Comparison of ENCODE assay signal across 8 mouse cellular contexts in the genomic region with DNA sequence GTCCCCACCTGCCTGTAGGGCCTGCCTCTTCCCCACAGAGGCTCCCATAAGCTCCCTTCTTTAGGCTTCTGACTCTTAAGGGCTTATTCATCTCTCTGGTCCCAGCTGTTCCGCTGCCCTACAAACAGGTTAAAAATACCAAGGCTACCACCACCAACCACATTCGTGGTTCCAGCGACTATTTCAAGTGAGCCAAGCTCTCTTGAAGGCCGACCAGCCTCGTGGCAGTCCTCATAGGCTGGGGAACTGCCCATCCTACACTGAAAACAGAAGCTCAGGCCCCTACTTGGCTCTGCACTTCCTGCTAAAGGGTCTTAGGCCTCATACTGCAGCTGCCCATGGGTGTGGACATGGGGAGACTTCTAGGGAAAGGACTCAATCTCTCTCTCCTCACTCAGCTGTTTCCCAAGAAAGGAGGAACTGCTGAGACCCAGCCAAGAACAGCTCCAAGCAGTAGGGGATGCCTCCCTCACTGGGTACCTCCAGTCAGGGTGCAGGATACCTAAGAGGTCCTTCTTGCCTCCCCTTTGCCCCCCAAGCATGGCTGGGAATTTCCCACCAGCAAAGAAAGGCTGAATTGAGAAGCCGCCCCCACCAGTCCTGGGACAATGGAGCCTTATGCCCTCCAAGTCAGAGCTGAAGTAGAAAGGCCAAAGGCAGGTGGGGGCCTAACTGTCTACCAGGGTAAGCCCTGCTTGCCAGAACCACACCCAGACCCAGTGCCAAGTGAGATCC. TPM values are rescaled to one million over a fixed set of nuclear protein-coding genes. Genes with fewer than 3 reads are reported as not detected.
A peak's percentile ranks its signal among the peaks of the same experiment; 100 is the strongest.
DNase-seq lines count a peak whose midpoint lies in the region; ATAC-seq and TF ChIP-seq lines count a peak whose summit lies in the region.

No protein-coding gene starts in this region.

- 72% methylated on average over 6 of the region's 6 CpGs for WGBS in embryonic facial prominence, embryonic 15.5 days
- 64% methylated on average over 6 of the region's 6 CpGs for WGBS in midbrain, postnatal 0 days

- peaks cover 66% of the 10 kb centered on the region for H3K4me1 ChIP-seq in embryonic facial prominence, embryonic 15.5 days
- H3K4me1 ChIP-seq in midbrain, postnatal 0 days (ENCODE audit: insufficient read depth, low read length): peaks cover 9% of the 10 kb centered on the region

- no peaks in the 10 kb centered on the region for H3K9me3 ChIP-seq in embryonic facial prominence, embryonic 15.5 days (replicated peaks)
- no peaks in the 10 kb centered on the region for H3K9me3 ChIP-seq in midbrain, postnatal 0 days (ENCODE audit: low read length)

- no peaks in the 10 kb centered on the region for H3K27me3 ChIP-seq in embryonic facial prominence, embryonic 15.5 days
- no peaks in the 10 kb centered on the region for H3K27me3 ChIP-seq in midbrain, postnatal 0 days (ENCODE audit: insufficient read depth, low read length)

- H3K9ac ChIP-seq in embryonic facial prominence, embryonic 15.5 days: peak overlapping the region; percentile 37; the same call in 1 of the 2 replicates
- H3K9ac ChIP-seq in midbrain, postnatal 0 days (replicated peaks; ENCODE audit: low read length, poor library complexity, severe bottlenecking): peak overlapping the region; percentile 62

- intact Hi-C loops in left cerebral cortex, adult 2 months (cut with DNase I): loop anchor here (1.0 kb wide), 2 partner anchors 23 to 24 kb away; a partner anchor contains a TSS
- intact Hi-C loops in left cerebral cortex, postnatal 10 days (cut with DNase I): no loop called here

- peaks cover 30% of the 10 kb centered on the region for H3K36me3 ChIP-seq in embryonic facial prominence, embryonic 15.5 days
- H3K36me3 ChIP-seq in midbrain, postnatal 0 days (ENCODE audit: insufficient read depth, low read length): peaks cover 24% of the 10 kb centered on the region

- H3K4me3 ChIP-seq in left cerebral cortex, adult 2 months: peak overlapping the region; percentile 51; the same call in 1 of the 2 replicates
- H3K4me3 ChIP-seq in embryonic facial prominence, embryonic 15.5 days (replicated peaks): peak overlapping the region; percentile 42; the same call in 1 of the 2 replicates
- H3K4me3 ChIP-seq in midbrain, postnatal 0 days (ENCODE audit: low read depth, low read length): no peak overlapping the region

- no peak for DNase-seq in left cerebral cortex, adult 2 months (ENCODE audit: extremely low spot score in 1 of 2, low spot score in 2 of 2)
- no peak for DNase-seq in left cerebral cortex, postnatal 10 days (ENCODE audit: extremely low spot score in 1 of 2, low spot score in 2 of 2)
- peak; percentile 25 for DNase-seq in induced T-regulatory cell, adult 2 months (ENCODE audit: low read depth)
- no peak for DNase-seq in midbrain, postnatal 0 days (ENCODE audit: low spot score)
- no peak for DNase-seq in thymus, postnatal 36 days
- no peak for DNase-seq in MN1 (ENCODE audit: low spot score)

- ATAC-seq in embryonic facial prominence, embryonic 15.5 days (ENCODE audit: insufficient number of reproducible peaks, low FRiP score, low TSS enrichment, low read depth): no peak
- no peak for ATAC-seq in midbrain, postnatal 0 days (ENCODE audit: low FRiP score)
- ATAC-seq in inflammation-experienced regulatory T-cells, adult 6 months: no peak

- peak overlapping the region; percentile 75 for H3K4me2 ChIP-seq in embryonic facial prominence, embryonic 15.5 days (replicated peaks)
- peak overlapping the region; percentile 56 for H3K4me2 ChIP-seq in midbrain, postnatal 0 days (ENCODE audit: low read depth, low read length, poor library complexity, severe bottlenecking)

- peak overlapping the region; percentile 100 for H3K27ac ChIP-seq in left cerebral cortex, adult 2 months
- H3K27ac ChIP-seq in embryonic facial prominence, embryonic 15.5 days (replicated peaks): peak overlapping the region; percentile 95
- H3K27ac ChIP-seq in midbrain, postnatal 0 days (ENCODE audit: low read depth, low read length): peak overlapping the region; percentile 97

- TF ChIP-seq CTCF in left cerebral cortex, adult 2 months (IDR thresholded peaks at IDR 0.05): no peak
- no peak for TF ChIP-seq CTCF in midbrain, postnatal 0 days (IDR thresholded peaks at IDR 0.05)

RNA-seq across cellular contexts. Expression of a gene that starts 2.6 kb away (rescaled TPM):
- 1 to 10 TPM; 3.3 to 4.1 TPM for total RNA-seq in left cerebral cortex, adult 2 months (2021)
- total RNA-seq in left cerebral cortex, postnatal 10 days (2021): 1 to 10 TPM; 2.7 to 2.9 TPM
- 21.2 and 22.7 TPM in 2 replicates for polyA plus RNA-seq in embryonic facial prominence, embryonic 15.5 days (2015; fragmentation: Nextera tagmentation; extraction: Ambion mirVana)
- total RNA-seq in midbrain, postnatal 0 days (2014; rRNA removed): 5.7 and 16.7 TPM in 2 replicates
- polyA plus RNA-seq in midbrain, postnatal 0 days (2015; fragmentation: Nextera tagmentation; extraction: Ambion mirVana): 4.0 and 5.1 TPM in 2 replicates
- not detected for polyA plus RNA-seq in inflammation-experienced regulatory T-cells, adult 6 months (2017; shearing (Covaris generic))

RNA-seq across cellular contexts. Expression of a gene that starts 23.5 kb away (rescaled TPM):
- 100 to 1,000 TPM; 201 to 213 TPM for total RNA-seq in left cerebral cortex, adult 2 months (2021)
- total RNA-seq in left cerebral cortex, postnatal 10 days (2021): 100 to 1,000 TPM; 229 to 244 TPM
- 458 and 459 TPM in 2 replicates for polyA plus RNA-seq in embryonic facial prominence, embryonic 15.5 days (2015; fragmentation: Nextera tagmentation; extraction: Ambion mirVana)
- 224 and 241 TPM in 2 replicates for total RNA-seq in midbrain, postnatal 0 days (2014; rRNA removed)
- 260 and 264 TPM in 2 replicates for polyA plus RNA-seq in midbrain, postnatal 0 days (2015; fragmentation: Nextera tagmentation; extraction: Ambion mirVana)
- polyA plus RNA-seq in inflammation-experienced regulatory T-cells, adult 6 months (2017; shearing (Covaris generic)): 100 to 1,000 TPM; 136 to 264 (median 154) TPM

RNA-seq across cellular contexts. Expression of a gene that starts 24.2 kb away (rescaled TPM):
- total RNA-seq in left cerebral cortex, adult 2 months (2021): 10 to 100 TPM; 10.5 to 10.9 TPM
- total RNA-seq in left cerebral cortex, postnatal 10 days (2021): 10 to 100 TPM; 10.1 to 12.5 TPM
- polyA plus RNA-seq in embryonic facial prominence, embryonic 15.5 days (2015; fragmentation: Nextera tagmentation; extraction: Ambion mirVana): 46.8 and 47.1 TPM in 2 replicates
- 8.4 and 8.9 TPM in 2 replicates for total RNA-seq in midbrain, postnatal 0 days (2014; rRNA removed)
- polyA plus RNA-seq in midbrain, postnatal 0 days (2015; fragmentation: Nextera tagmentation; extraction: Ambion mirVana): 6.5 and 7.5 TPM in 2 replicates
- 10 to 100 TPM; 13.7 to 32.0 (median 31.7) TPM for polyA plus RNA-seq in inflammation-experienced regulatory T-cells, adult 6 months (2017; shearing (Covaris generic))

RNA-seq across cellular contexts. Expression of a gene that starts 31.0 kb away (rescaled TPM):
- 1 to 10 TPM in 1 of 2 experiments, under 1 TPM in 1; 0.97 to 1.2 TPM for total RNA-seq in left cerebral cortex, adult 2 months (2021)
- total RNA-seq in left cerebral cortex, postnatal 10 days (2021): 1 to 10 TPM in 1 of 2 experiments, under 1 TPM in 1; 0.99 to 1.4 TPM
- 2.0 TPM in 2 replicates for polyA plus RNA-seq in embryonic facial prominence, embryonic 15.5 days (2015; fragmentation: Nextera tagmentation; extraction: Ambion mirVana)
- total RNA-seq in midbrain, postnatal 0 days (2014; rRNA removed): 1.1 and 4.3 TPM in 2 replicates
- polyA plus RNA-seq in midbrain, postnatal 0 days (2015; fragmentation: Nextera tagmentation; extraction: Ambion mirVana): 1.8 and 2.2 TPM in 2 replicates
- 1 to 10 TPM in 1 of 3 experiments, under 1 TPM in 2; 0.59 to 1.7 (median 0.94) TPM for polyA plus RNA-seq in inflammation-experienced regulatory T-cells, adult 6 months (2017; shearing (Covaris generic))

RNA-seq across cellular contexts. Expression of a gene that starts 32.9 kb away (rescaled TPM):
- total RNA-seq in left cerebral cortex, adult 2 months (2021): 10 to 100 TPM; 11.3 to 12.6 TPM
- 1 to 10 TPM; 9.3 to 9.8 TPM for total RNA-seq in left cerebral cortex, postnatal 10 days (2021)
- 21.5 and 22.8 TPM in 2 replicates for polyA plus RNA-seq in embryonic facial prominence, embryonic 15.5 days (2015; fragmentation: Nextera tagmentation; extraction: Ambion mirVana)
- total RNA-seq in midbrain, postnatal 0 days (2014; rRNA removed): 22.7 and 35.4 TPM in 2 replicates
- polyA plus RNA-seq in midbrain, postnatal 0 days (2015; fragmentation: Nextera tagmentation; extraction: Ambion mirVana): 20.4 and 24.4 TPM in 2 replicates
- polyA plus RNA-seq in inflammation-experienced regulatory T-cells, adult 6 months (2017; shearing (Covaris generic)): 10 to 100 TPM; 13.8 to 23.8 (median 19.2) TPM
